Mouse (Mus musculus) cerebellum, adult 2 months (tissue): Measurements from ENCODE around the gene Sarm1.

Experiments used
- CTCF ChIP-seq: fragments of 200-500 bp; IDR thresholded peaks from 2 replicates; pipeline ENCODE4 v1.5.1; 2011; ENCODE audit warnings: low read depth, mild to moderate bottlenecking, control low read depth, low read length, moderate library complexity, borderline replicate concordance; ENCODE audit not compliant: insufficient read depth
- POLR2A ChIP-seq: fragments of 200-500 bp; IDR thresholded peaks from 2 replicates; pipeline ENCODE4 v1.6.1; 2011; ENCODE audit warnings: low read length, control low read depth, borderline replicate concordance; ENCODE audit not compliant: insufficient read depth

DNA sequence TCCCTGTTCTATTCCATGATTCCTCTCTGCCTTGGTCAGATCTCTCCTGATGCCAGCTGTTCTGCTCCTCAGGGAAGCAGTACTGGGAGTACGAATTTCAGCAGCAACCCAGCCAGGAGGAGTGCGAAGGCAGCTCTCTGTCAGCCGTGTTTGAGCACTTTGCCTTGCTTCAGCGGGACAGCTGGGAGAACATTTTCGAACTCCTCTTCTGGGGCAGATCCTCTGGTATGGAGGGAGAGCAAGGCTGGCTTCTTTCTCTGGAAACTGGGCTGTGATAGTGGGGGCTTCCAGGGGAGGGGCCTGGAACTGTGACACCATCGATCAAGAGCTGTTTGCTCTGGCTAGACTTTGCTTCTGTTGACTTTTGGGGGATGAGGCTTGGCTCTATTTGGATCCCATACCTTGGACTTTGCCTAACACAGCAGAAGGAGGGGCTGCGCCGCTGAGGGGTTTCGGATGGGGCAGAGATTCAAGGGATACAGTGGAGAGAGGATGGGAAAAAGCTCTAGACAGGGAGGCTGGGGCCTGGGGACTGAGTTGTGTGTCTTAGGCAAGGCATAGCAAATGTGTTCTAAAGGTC, 3.2 kb upstream of the Sarm1 start:
- no peak for TF ChIP-seq POLR2A
- TF ChIP-seq CTCF: no peak
